Mouse (Mus musculus) spleen, embryonic (tissue): ENCODE results near the gene S100a1.

Experiments used
- CTCF ChIA-PET: fragments of 350-600 bp; sonication (Branson Sonifier 250); formaldehyde crosslinking; loops from one replicate; lab custom pipeline; 2022; lab: Charles Lee

The S100a1 gene

DNA sequence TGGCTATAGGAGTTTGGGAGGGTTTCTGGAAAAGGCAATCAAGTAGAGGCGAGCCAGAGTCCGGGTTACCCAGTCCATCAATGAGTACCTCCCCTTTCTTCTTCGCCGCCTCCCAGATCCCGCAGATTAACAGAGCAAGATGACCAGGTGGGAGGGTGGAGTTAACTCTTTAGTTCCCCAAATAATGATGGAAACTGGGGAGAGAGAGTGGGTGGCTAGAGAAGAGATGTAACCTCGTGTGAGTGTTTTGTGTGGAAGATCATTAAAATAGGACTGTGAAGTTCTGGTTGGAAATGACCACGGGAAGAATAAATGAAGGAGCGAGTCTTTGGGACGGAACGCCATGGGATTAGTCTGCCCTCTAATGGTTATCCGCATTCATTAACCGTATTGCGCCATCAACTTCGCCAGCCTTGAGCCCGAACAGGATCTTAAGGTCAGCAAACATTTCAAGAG, 47.9 kb downstream of the S100a1 start:
- CTCF ChIA-PET, result no interaction called here

- CTCF ChIA-PET, result no interaction called here
These were observed 48.4 kb downstream of the S100a1 start, which contains the start of gene Npr1 for GRCm38 (mm10) chr3:90465686-90466310. Gene Npr1 (minus strand): TSS chr3:90465866.

GRCm38 (mm10) chr3:90465081-90465685, 49.0 kb downstream of the S100a1 start:
- CTCF ChIA-PET, result no interaction called here

GRCm38 (mm10) chr3:90464552-90465080, 49.6 kb downstream of the S100a1 start:
- CTCF ChIA-PET, result no interaction called here

DNA sequence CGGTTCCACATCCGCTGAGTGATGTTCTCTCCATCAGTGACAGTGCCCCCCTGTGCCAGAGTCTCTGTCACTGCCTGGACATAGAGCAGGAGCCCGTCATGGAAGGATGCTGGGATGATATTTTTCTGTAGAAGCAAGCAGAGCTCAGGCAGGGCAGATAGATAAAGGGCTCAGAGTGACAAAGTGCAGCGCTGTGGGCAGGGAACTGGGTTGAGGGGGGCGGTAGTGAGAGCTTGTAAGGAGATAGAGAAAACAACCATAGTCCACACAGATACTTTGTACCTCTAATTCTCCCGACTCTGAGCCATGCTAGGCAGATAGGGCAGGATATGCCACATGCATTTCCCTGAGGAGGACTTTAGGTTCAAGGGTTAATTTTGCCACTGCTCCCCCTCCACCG, 51.6 kb downstream of the S100a1 start:
- CTCF ChIA-PET, result no interaction called here

GRCm38 (mm10) chr3:90461935-90462334, 52.3 kb downstream of the S100a1 start:
- CTCF ChIA-PET, result no interaction called here
